Mouse (Mus musculus) erythroblast, embryonic 14.5 days (primary cell): Measurements from ENCODE around the gene Smg6.

Source experiments
- GATA1 ChIP-seq: IDR thresholded peaks from 2 replicates; pipeline ENCODE4 v1.6.1; 2012; ENCODE audit warnings: low read length, inconsistent platforms, mixed read lengths
- TAL1 ChIP-seq: IDR thresholded peaks from 3 replicates; pipeline ENCODE4 v1.6.1; 2012; ENCODE audit warnings: low read length, inconsistent platforms, mixed read lengths

- TF ChIP-seq GATA1 (no peak), TAL1 (no peak)
Measured at GRCm38 (mm10) chr11:75051712-75052550, 126.3 kb downstream of the Smg6 start.
